Mouse (Mus musculus) frontal cortex, postnatal 25 days (tissue): ENCODE measurements around the gene Vsx2.

Source experiments
- DNase-seq, 2 experiments: peaks; one replicate each; pipeline ENCODE4 v3.0.0; 2022; ENCODE audit warnings: low spot score in 2 of 2

Vsx2 gene

DNA sequence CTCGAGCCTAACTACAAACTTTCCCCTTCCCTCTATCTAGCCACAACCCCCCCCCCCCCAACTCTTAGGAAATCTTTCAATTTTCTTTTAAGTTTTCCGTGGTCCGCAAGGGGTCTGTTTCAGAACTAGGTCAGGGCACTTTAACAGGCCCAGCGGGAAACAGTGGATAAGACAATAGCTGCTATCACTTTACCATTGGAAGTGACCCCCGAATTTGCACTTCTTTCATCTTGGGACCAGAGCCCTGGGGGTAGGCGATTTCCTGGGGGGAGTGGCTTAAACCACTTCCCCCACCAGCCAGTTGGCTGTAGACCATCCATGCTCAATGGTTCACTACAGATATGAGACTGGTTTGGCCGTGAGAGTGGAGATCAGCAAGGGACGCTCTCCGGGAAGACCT, 71.1 kb downstream of the Vsx2 start, which contains the start of gene Vrtn:
Gene Vrtn, plus strand, starts transcription at position 366 of the 400 bp plus-strand sequence.
- no peak for DNase-seq
